Mouse (Mus musculus): Measurements from ENCODE around the gene 9230102O04Rik.

Gene 9230102O04Rik

GRCm38 (mm10) chr2:9885217-9885770 lies 4.0 kb downstream of the 9230102O04Rik start:
- DNase-seq (ENCODE audit: low spot score), result peak; percentile 39

- DNase-seq (ENCODE audit: low spot score), result peak; percentile 53
Observed at GRCm38 (mm10) chr2:9884533-9885216, 4.7 kb downstream of the 9230102O04Rik start.

GRCm38 (mm10) chr2:9883803-9884532 lies 5.4 kb downstream of the 9230102O04Rik start:
- no peak for DNase-seq (ENCODE audit: low spot score)

- peak; percentile 68 for DNase-seq (ENCODE audit: low spot score)
Observed at GRCm38 (mm10) chr2:9882926-9883802, 6.2 kb downstream of the 9230102O04Rik start.

- peak; percentile 61 for DNase-seq (ENCODE audit: low spot score)
Observed at GRCm38 (mm10) chr2:9882371-9882925, 6.9 kb downstream of the 9230102O04Rik start.

GRCm38 (mm10) chr2:9881611-9882023 lies 7.7 kb downstream of the 9230102O04Rik start:
- peak; percentile 65 for DNase-seq (ENCODE audit: low spot score)

GRCm38 (mm10) chr2:9881051-9881591 lies 8.2 kb downstream of the 9230102O04Rik start, which contains the start of gene 4930412O13Rik:
TSS of gene 4930412O13Rik (plus strand) at chr2:9881252.
- peak; percentile 80 for DNase-seq (ENCODE audit: low spot score)

- DNase-seq (ENCODE audit: low spot score), result no peak
Observed at GRCm38 (mm10) chr2:9880271-9880670, 9.1 kb downstream of the 9230102O04Rik start.

- peak; percentile 99 for DNase-seq (ENCODE audit: low spot score)
Observed at GRCm38 (mm10) chr2:9879493-9879892, 9.8 kb downstream of the 9230102O04Rik start.

- peak; percentile 75 for DNase-seq (ENCODE audit: low spot score)
Observed at GRCm38 (mm10) chr2:9879092-9879491, 10.2 kb downstream of the 9230102O04Rik start.

- peak; percentile 84 for DNase-seq (ENCODE audit: low spot score)
Observed at GRCm38 (mm10) chr2:9878564-9879081, 10.7 kb downstream of the 9230102O04Rik start.

GRCm38 (mm10) chr2:9877966-9878563 lies 11.3 kb downstream of the 9230102O04Rik start:
- DNase-seq (ENCODE audit: low spot score), result no peak

GRCm38 (mm10) chr2:9877326-9877690 lies 12.0 kb downstream of the 9230102O04Rik start:
- DNase-seq (ENCODE audit: low spot score), result peak; percentile 51

GRCm38 (mm10) chr2:9876621-9877325 lies 12.6 kb downstream of the 9230102O04Rik start:
- DNase-seq (ENCODE audit: low spot score), result peak; percentile 62

GRCm38 (mm10) chr2:9875676-9876357 lies 13.5 kb downstream of the 9230102O04Rik start:
- DNase-seq (ENCODE audit: low spot score), result peak; percentile 40

- DNase-seq (ENCODE audit: low spot score), result peak; percentile 58
Observed at GRCm38 (mm10) chr2:9875220-9875619, 14.1 kb downstream of the 9230102O04Rik start.

GRCm38 (mm10) chr2:9874467-9875219 lies 14.7 kb downstream of the 9230102O04Rik start:
- no peak for DNase-seq (ENCODE audit: low spot score)

- peak; percentile 36 for DNase-seq (ENCODE audit: low spot score)
Observed at GRCm38 (mm10) chr2:9873757-9874156, 15.6 kb downstream of the 9230102O04Rik start.

GRCm38 (mm10) chr2:9872682-9873081 lies 16.7 kb downstream of the 9230102O04Rik start:
- peak; percentile 69 for DNase-seq (ENCODE audit: low spot score)
